Mouse (Mus musculus) spleen, adult 18-20 months (tissue): ENCODE measurements around the gene Ankrd24.
"Not testable (repeated sequence)": the region's sequence is repeated elsewhere in the genome, so short reads cannot be mapped to it uniquely, and the experiment has no call there.

Experiments
- DNase-seq, 2 experiments: peaks; one replicate each; pipeline ENCODE4 v3.0.0; 2022; ENCODE audit warnings: mixed read lengths in 2 of 2

Ankrd24 gene

DNA sequence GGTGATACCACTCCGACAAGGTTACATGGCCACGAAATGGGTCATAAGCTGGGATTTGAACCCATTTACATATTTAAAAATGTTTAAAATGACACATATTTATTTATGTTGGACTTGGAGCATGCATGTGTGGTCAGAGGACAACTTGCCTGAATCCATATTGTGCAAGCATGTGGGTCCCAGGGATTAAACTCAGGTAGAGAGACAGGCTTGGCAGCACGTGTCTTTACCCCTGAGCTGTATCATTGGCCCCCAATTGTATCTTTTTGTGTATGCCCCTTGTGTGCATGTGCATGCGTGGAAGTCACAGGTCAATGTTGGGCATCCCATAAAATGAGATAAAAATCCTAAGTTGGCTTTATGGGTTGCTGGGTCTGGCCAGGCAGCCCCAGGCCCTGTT is 17.1 kb downstream of the Ankrd24 start:
- DNase-seq: no peak

DNA sequence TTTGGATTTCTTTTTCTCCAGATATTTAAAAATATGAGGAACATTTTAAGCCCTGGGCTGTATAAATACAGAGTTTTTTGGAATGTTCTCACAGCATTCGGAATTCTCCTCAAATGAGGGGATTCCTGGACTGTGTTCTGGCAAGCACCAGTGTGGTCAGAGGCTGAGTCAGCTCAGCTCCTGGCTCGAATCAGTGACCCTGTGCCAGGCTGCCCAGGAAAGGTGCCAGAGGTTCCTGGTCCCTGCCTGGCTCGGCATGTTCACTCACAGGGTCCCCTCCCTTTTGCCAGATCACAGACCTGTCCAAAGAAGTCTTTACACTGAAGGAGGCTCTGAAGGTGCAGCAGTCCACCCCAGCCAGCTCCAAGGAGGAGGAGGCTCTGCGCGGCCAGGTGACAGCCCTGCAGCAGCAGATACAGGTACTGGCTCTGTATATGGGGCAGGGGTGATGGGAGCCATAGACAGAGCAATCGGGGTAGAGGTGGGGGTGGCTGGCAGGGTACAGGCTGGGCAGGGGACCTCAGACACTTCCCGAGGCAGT is 17.7 kb downstream of the Ankrd24 start:
- DNase-seq: no peak

DNA sequence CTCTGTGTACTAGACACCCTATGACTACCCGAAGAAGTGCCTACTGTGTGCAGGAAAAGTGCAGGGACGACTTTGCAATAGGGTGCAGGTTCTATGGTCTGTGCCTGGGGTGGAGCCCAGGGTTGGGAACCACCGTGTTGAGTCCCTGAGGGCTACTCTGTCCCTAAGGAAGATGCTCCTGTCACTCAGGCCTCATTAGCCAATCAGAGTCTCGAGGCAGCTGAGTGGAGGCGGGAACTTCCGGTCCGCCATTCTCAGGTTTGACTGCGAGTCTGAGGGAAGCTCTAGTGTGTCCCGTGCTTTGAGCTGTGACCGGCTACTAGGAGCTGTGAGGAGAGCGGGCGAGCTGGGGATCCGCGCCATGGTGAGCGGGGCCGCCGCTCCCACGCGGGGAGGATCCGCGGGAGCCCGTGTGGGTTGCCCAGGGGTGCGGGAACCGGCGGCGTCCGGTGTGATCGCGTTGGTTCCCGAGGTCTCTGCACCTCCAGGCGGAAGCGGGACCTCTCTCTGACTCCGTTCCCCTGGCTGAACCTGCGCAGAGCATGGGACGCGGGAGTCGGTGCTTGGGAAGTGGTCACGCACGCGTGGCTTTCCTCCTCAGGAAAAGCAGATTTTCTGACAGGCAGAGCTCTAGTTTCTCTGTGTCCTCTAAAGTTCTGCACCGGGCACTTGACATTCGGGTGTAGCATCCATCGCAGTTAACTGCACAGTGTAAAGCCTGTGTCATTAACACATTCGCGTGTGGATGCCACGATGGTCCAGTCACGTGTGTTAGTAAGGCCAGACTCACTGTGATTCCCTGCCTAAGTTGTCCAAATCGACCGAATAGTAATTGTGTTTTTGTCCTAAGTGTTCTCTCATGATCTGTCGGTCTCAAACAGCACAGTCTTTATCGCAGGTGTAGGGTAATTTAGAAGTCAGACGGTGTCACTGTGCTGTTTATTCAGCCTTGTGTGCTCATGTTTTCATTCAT is 20.7 kb downstream of the Ankrd24 start, which contains the start of gene Gm10778:
Gene Gm10778 (plus strand): TSS at position 257 of the 973 bp plus-strand sequence.
- DNase-seq: peak; percentile 70 to 82

DNA sequence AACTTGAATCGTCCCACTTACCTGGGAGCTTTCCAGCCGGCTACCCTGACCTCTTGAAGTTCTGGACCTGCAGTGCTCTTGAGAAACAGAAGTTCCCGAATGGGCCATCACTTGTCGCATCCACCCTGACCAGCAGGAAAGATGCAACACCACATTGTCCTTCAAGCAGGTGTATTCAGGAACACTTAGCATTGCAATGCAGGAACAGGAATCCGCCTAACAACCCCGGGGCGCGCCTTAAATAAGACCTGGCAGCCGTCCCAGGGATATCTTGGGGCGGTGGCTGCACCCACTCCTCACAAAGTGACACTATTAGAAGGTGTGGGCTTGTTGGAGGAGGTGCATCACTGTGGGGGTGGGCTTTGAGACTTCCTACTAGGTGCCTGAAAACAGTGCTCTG is 26.8 kb downstream of the Ankrd24 start:
- DNase-seq: no peak

DNA sequence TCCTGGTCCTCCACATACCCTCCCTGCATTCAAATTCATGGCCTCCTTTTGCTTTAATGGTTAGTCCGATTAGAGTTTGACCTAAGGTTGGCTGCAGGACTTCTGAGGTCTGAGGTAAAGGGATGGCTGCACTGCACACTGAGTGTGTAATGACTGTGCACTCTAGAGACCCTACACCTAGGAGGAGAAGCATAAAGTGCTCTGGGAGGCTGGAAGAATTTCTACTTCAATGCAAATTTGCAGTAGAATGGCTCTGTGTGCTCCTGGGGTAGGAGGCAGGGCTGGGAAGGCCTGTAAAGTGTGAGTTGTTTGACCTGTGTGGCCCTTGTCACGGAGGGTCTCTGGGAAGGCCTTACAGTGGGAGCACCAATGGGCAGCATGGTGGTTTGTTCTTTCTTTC is 27.8 kb downstream of the Ankrd24 start:
- DNase-seq: no peak

DNA sequence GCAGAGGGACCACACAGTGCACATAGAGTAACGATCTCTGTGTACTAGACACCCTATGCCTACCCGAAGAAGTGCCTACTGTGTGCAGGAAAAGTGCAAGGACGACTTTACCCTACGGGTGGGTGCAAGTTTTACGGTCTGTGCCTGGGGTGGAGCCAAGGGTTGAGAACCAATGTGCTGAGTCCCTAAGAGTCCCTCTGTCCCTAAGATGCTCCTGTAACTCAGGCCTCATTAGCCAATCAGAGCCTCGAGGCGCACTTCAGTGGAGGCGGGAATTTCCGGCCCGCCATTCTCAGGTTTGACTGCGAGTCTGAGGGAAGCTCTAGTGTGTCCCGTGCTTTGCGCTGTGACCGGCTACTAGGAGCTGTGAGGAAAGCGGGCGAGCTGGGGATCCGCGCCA is 58.8 kb downstream of the Ankrd24 start:
- not testable (repeated sequence) for DNase-seq
